Mouse (Mus musculus): ENCODE data around the gene Usp30.

DNA sequence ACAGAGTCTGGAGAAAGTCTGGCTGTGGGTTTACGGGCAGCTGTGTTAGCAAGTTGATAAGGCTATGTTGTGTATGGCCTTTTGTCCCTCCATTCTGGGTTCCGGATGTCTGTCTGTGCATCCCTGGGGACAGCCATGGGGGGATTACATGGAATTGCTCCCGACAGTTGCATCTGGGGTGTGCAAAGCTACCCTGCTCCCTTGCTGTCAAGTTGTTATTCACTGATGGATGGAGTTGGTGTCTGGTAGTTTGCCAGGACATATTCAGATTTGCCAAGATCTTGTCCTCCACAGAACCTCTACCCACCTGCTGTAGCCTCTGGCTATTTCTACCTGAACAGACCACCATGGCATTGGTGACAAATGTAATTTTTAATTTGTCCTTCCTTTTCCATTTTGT, 19.1 kb upstream of the Usp30 start:
- TF ChIP-seq CTCF (IDR thresholded peaks at IDR 0.05; ENCODE audit: control insufficient read depth, insufficient read depth, insufficient read length) (no peak), USF1 (IDR thresholded peaks at IDR 0.05; ENCODE audit: low read depth) (no peak), MAX (IDR thresholded peaks at IDR 0.05) (no peak), MYOG (IDR thresholded peaks at IDR 0.05; ENCODE audit: control insufficient read depth, extremely low read depth, insufficient read length) (no peak)

All from C2C12 (cell line).